Mouse (Mus musculus): ENCODE data around the gene Fam71e1.

GRCm38 (mm10) chr7:44520990-44521389, 24.6 kb downstream of the Fam71e1 start:
- TF ChIP-seq CTCF (IDR thresholded peaks at IDR 0.05; ENCODE audit: insufficient read depth, low read length) (no peak), POLR2A (IDR thresholded peaks at IDR 0.05; ENCODE audit: borderline replicate concordance, extremely low read depth, low read depth, low read length) (no peak)
